Mouse (Mus musculus): Measurements from ENCODE around the gene Comtd1. TPM values are rescaled to one million over a fixed set of nuclear protein-coding genes. Genes with fewer than 3 reads are reported as not detected.

Comtd1 gene
- polyA plus RNA-seq, 1 experiment from 2014 or later: 44.4 TPM

DNA sequence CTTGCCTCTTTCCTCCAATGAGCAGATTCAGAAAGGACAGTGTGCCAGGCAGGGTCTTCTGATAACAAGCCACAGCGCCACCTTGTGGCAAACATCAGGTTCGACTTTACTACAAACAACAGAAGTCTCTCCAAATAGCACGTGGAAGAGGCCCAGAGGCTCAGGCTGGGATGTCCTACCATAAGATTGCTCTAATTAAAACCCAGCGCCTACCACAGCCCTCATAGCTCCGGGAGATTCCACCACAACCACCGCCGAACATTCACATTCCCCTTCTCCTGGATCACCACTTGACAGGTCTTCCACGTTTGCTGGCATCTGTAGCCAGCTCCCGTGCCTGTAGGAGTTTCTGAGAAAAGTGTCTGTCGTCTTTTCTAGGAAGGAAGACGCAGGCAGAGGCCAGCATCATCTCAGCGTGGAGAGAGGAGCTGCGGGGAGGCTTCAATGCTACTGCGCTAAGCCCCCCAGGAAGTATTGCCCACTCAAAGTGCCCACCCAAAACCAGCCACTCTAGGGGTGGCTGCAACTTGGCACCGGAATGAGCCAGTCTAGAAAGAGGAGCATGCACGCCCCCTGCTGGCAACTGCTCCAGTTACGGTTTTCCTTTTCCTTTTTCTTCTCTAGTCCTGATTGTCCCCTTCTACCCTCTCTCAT, 4.8 kb upstream of the Comtd1 start:
- ATAC-seq (replicated peaks; ENCODE audit: extremely low read depth, insufficient read depth, low FRiP score): peak; percentile 28; the same call in 1 of the 2 replicates
- H3K9me3 ChIP-seq (replicated peaks; ENCODE audit: control insufficient read depth, low read length): no peaks in the 10 kb centered on the region
- peak overlapping the region; percentile 70 for H3K4me2 ChIP-seq (ENCODE audit: low read depth, low read length)
- H3K4me1 ChIP-seq (ENCODE audit: control insufficient read depth, insufficient read depth, low read length): peaks cover 19% of the 10 kb centered on the region
- peak overlapping the region; percentile 56 for H3K27ac ChIP-seq (ENCODE audit: low read length)
- peak overlapping the region; percentile 43 for H3K4me3 ChIP-seq (ENCODE audit: low read length)
- H3K27me3 ChIP-seq (ENCODE audit: control insufficient read depth, insufficient read depth, low read length): no peaks in the 10 kb centered on the region
- peak overlapping the region; percentile 46; the same call in 1 of the 2 replicates for H3K9ac ChIP-seq (ENCODE audit: low read length)
- WGBS: 5% methylated on average over 17 of the region's 17 CpGs
- H3K36me3 ChIP-seq (ENCODE audit: control insufficient read depth, insufficient read depth): no peaks in the 10 kb centered on the region

DNA sequence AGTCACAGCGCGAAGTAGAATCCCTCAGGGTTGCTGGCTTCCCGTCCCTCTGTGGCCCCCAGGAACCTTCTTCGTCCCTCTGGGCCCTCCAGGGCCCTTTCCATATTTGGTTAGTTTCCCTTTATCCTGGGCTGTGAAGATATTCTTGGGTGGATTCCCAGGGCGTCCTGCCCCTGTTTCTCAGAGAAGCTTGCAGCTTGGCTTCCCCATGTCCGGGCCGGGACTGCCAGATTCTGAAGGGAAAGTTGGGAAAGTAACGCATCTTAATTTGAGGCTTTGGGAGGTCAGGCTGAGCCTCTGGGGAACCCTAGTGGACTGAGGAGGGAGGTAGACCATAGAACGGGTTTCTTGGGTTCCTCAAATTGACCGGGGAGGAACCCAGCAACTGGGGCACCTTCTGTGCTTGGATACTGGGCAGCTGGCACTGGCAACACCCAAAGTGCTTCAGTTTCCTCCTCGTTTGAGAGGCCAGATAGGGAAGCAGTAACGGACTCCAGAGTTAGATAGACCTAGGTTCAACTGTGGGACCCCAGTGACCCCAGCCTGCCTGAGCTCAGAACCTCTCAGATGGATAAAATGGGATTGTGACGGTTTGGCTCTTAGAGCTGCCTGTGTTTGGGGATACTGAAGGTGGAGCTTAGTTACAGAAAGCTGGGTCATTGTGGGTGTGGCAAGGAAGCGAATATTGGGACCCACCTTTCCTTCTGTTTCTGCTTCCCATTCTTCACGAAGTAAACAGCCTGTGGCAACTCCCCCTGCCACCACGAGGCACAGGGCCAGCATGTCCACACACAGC, 3.4 kb upstream of the Comtd1 start:
- Histone ChIP-seq H3K9me3 (replicated peaks; ENCODE audit: control insufficient read depth, low read length) (no peaks in the 10 kb centered on the region), H3K9ac (ENCODE audit: low read length) (no peak overlapping the region), H3K4me1 (ENCODE audit: control insufficient read depth, insufficient read depth, low read length) (peaks cover 27% of the 10 kb centered on the region), H3K36me3 (ENCODE audit: control insufficient read depth, insufficient read depth) (no peaks in the 10 kb centered on the region), H3K27me3 (ENCODE audit: control insufficient read depth, insufficient read depth, low read length) (no peaks in the 10 kb centered on the region), H3K27ac (ENCODE audit: low read length) (no peak overlapping the region), H3K4me2 (ENCODE audit: low read depth, low read length) (no peak overlapping the region), H3K4me3 (ENCODE audit: low read length) (no peak overlapping the region)
- ATAC-seq (replicated peaks; ENCODE audit: extremely low read depth, insufficient read depth, low FRiP score): no peak
- 67% methylated on average over 16 of the region's 16 CpGs for WGBS

DNA sequence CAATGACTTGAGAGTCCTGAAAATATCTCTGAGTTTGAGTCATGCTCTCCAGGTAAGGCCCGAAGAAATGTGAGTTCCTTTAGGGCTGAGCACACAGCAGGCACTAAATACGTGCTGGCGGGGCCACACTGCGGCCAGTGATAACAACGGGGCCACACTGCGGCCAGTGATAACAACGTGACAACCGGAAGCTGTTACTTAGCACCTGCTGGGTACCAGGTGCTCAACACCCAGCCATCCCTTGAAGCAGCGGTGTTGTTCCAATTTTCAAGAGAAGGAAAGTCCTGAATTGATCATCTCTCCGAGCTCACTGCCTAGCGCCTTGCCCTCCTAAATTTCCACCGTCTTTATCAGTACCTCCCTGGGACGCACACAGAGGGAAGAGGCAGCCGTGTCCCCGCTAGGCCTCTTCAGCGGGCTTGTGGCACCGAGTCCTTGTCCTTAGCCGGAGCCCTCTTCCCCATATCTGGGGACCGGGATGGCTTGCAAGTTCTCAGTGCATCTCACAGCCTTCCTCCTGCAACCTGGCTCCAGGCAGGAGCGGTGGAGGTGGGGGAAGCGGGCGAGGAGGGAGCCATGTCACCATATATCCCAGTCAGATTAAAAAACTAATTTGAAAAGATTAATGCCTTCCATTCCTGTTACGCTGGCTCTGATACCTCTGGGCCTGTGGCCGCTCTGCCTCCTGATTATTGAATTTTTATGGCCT, 1.8 kb upstream of the Comtd1 start:
- H3K36me3 ChIP-seq (ENCODE audit: control insufficient read depth, insufficient read depth): peaks cover 10% of the 10 kb centered on the region
- H3K4me1 ChIP-seq (ENCODE audit: control insufficient read depth, insufficient read depth, low read length): peaks cover 35% of the 10 kb centered on the region

DNA sequence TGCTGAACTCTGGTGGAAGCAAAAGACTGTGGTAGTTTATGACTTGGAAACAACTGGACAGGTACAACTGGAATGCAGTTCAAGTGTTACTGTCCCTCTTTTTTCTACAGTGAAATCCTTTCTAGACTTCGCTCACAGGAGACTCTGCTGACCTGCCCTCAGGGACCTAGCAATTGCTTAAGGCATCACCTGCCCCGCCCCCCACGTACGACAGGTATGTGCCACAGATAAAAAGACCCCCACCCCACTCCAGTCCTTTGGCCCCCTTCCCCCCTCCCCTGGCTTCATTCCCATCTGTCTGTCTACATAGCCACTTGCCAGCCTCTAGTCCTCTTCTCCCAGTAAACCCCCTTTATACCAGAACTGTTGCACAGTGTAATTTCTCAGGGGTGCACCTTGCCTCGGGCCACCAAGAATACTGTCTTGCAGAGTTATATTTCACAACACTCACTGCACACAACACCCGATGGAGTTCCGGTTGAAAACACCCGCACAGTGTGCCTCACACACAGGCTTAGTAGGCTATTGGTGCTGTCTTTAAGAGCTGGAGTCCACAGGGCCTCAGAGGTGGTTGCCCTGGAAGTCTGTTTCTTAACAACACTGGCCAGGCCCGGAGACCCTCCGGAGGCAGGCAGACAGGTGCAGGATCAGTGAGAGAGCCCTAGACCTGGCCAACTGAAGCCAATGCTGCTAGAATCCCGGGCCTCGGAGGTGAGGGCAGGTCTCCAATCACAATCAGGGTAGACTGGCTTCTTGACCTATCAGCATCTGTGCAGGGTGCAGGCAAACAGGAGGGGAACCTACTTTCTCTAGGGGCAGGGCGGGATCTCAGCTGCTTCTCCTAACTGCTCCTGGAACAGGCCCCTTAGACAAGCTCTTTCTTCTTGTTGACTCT, 994 bp upstream of the Comtd1 start:
- Histone ChIP-seq H3K36me3 (ENCODE audit: control insufficient read depth, insufficient read depth) (peaks cover 17% of the 10 kb centered on the region), H3K9me3 (replicated peaks; ENCODE audit: control insufficient read depth, low read length) (no peaks in the 10 kb centered on the region), H3K9ac (ENCODE audit: low read length) (no peak overlapping the region), H3K4me3 (ENCODE audit: low read length) (no peak overlapping the region), H3K4me2 (ENCODE audit: low read depth, low read length) (no peak overlapping the region), H3K27ac (ENCODE audit: low read length) (no peak overlapping the region), H3K27me3 (ENCODE audit: control insufficient read depth, insufficient read depth, low read length) (no peaks in the 10 kb centered on the region), H3K4me1 (ENCODE audit: control insufficient read depth, insufficient read depth, low read length) (peaks cover 35% of the 10 kb centered on the region)
- 73% methylated on average over 13 of the region's 13 CpGs for WGBS
- no peak for ATAC-seq (replicated peaks; ENCODE audit: extremely low read depth, insufficient read depth, low FRiP score)

More for the DNA sequence above, 1.8 kb upstream of the Comtd1 start:
- no peak overlapping the region for H3K4me2 ChIP-seq (ENCODE audit: low read depth, low read length)
- no peaks in the 10 kb centered on the region for H3K27me3 ChIP-seq (ENCODE audit: control insufficient read depth, insufficient read depth, low read length)
- no peak overlapping the region for H3K9ac ChIP-seq (ENCODE audit: low read length)
- WGBS: 57% methylated on average over 24 of the region's 24 CpGs
- no peak overlapping the region for H3K27ac ChIP-seq (ENCODE audit: low read length)
- no peak for ATAC-seq (replicated peaks; ENCODE audit: extremely low read depth, insufficient read depth, low FRiP score)
- no peaks in the 10 kb centered on the region for H3K9me3 ChIP-seq (replicated peaks; ENCODE audit: control insufficient read depth, low read length)
- H3K4me3 ChIP-seq (ENCODE audit: low read length): no peak overlapping the region

DNA sequence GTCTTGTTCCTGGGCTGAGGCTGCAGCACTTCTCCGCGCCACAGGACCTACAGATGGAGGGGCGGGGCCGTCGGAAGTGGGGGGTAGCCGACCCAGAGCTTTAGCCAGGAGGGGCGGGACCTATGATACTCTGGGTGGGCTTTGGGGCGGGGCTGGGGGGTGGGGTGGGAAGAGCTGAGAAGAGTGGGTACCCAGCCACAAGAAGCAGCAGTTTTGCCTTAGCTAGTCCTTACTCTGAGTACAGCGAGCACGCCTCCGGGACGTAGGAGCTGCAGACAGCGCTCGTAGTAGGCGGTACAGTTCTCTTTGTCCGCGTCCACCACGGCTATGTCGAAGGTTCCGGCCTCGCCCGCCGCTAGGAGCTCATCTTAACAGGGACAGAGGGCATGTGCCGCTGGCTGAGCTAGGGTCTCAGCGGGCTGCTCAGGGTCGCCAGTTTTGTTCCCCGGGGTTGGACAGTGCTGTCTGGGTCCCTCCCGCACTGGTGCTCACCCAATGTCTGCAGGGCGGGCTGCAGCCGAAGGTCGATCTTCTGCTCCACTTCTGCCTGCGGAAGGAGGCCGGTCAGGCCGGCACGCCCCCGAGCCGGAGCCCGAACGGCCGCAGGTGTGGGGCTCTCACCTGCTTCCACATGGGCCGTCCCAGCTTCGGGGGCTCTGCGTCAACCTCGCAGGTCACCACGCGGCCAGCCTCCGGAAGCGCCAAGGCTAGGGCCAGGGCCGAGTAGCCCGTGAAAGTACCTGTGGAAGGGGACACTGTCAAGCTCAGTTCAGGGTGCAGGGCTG, 1.2 kb downstream of the Comtd1 start:
- peak overlapping the region; percentile 69 for H3K4me3 ChIP-seq (ENCODE audit: low read length)
- under 1% methylated on average over 50 of the region's 50 CpGs for WGBS
- ATAC-seq (replicated peaks; ENCODE audit: extremely low read depth, insufficient read depth, low FRiP score): peak; percentile 50
- peaks cover 34% of the 10 kb centered on the region for H3K36me3 ChIP-seq (ENCODE audit: control insufficient read depth, insufficient read depth)
- peak overlapping the region; percentile 85 for H3K4me2 ChIP-seq (ENCODE audit: low read depth, low read length)
- H3K9ac ChIP-seq (ENCODE audit: low read length): peak overlapping the region; percentile 75
- H3K9me3 ChIP-seq (replicated peaks; ENCODE audit: control insufficient read depth, low read length): no peaks in the 10 kb centered on the region
- H3K4me1 ChIP-seq (ENCODE audit: control insufficient read depth, insufficient read depth, low read length): peaks cover 28% of the 10 kb centered on the region
- no peaks in the 10 kb centered on the region for H3K27me3 ChIP-seq (ENCODE audit: control insufficient read depth, insufficient read depth, low read length)
- H3K27ac ChIP-seq (ENCODE audit: low read length): peak overlapping the region; percentile 75

DNA sequence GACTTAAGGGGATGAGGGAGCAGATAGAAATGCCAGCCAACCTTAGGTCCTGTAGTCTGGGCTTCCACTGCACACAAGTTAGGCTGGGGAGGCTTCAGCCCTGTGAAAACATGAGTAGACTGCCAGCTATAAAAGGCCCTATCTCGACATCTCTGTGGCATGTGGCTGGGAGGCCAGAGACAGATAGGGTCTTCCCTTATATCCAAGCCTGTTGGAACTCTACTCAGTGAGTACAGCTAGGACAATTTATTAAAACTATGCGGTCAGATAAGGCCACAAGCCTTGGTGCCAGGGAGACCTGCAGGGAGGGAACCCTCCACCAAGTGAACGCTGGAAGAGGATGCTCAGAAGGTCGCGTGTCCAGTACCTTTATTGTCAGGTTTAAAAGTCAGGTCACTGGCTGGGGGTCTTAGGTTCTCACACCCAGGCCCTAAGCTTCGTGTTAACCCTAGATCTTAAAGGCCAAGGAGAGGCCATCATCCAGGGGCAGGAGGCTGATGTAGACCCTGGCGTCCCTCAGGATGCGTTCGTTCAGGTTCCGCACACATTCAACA, 1.9 kb downstream of the Comtd1 start:
- ATAC-seq (replicated peaks; ENCODE audit: extremely low read depth, insufficient read depth, low FRiP score): no peak
- peak overlapping the region; percentile 69 for H3K4me3 ChIP-seq (ENCODE audit: low read length)
- peaks cover 29% of the 10 kb centered on the region for H3K4me1 ChIP-seq (ENCODE audit: control insufficient read depth, insufficient read depth, low read length)
- peak overlapping the region; percentile 75 for H3K27ac ChIP-seq (ENCODE audit: low read length)
- peak overlapping the region; percentile 75; the same call in 1 of the 2 replicates for H3K9ac ChIP-seq (ENCODE audit: low read length)
- peak overlapping the region; percentile 85 for H3K4me2 ChIP-seq (ENCODE audit: low read depth, low read length)
- H3K27me3 ChIP-seq (ENCODE audit: control insufficient read depth, insufficient read depth, low read length): no peaks in the 10 kb centered on the region
- H3K9me3 ChIP-seq (replicated peaks; ENCODE audit: control insufficient read depth, low read length): no peaks in the 10 kb centered on the region
- WGBS: 16% methylated on average over 10 of the region's 10 CpGs
- H3K36me3 ChIP-seq (ENCODE audit: control insufficient read depth, insufficient read depth): peaks cover 37% of the 10 kb centered on the region

DNA sequence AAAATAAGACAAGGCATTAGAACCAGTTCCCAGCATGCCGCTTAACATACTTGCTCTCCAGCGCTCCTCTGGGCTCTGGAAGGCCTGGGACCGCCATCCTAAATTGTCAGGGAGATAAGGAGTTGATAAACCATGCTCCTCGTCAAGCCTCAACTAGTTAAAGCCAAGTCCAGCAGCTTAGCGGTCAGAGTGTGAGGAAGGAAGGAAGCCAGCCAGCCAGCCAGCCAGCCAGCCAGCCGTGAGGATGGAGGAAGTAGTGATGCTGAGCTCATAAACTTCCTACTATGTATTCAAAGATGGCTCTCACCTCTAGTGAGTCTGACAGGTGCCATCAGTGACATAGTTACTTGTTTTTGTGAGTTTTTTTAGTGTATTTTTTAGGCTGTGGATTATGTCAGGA, 5.5 kb downstream of the Comtd1 start:
- peak overlapping the region; percentile 13 for H3K27ac ChIP-seq (ENCODE audit: low read length)
- no peaks in the 10 kb centered on the region for H3K27me3 ChIP-seq (ENCODE audit: control insufficient read depth, insufficient read depth, low read length)
- ATAC-seq (replicated peaks; ENCODE audit: extremely low read depth, insufficient read depth, low FRiP score): no peak
- H3K9ac ChIP-seq (ENCODE audit: low read length): no peak overlapping the region
- peaks cover 34% of the 10 kb centered on the region for H3K4me1 ChIP-seq (ENCODE audit: control insufficient read depth, insufficient read depth, low read length)
- no peak overlapping the region for H3K4me3 ChIP-seq (ENCODE audit: low read length)
- H3K4me2 ChIP-seq (ENCODE audit: low read depth, low read length): no peak overlapping the region
- 20% methylated on average over 6 of the region's 6 CpGs for whole genome bisulfite sequencing
- no peaks in the 10 kb centered on the region for H3K9me3 ChIP-seq (replicated peaks; ENCODE audit: control insufficient read depth, low read length)
- peaks cover 69% of the 10 kb centered on the region for H3K36me3 ChIP-seq (ENCODE audit: control insufficient read depth, insufficient read depth)
